Mouse (Mus musculus): ENCODE measurements around the gene Gm1113.

GRCm38 (mm10) chr9:35523541-35523940 is 5.5 kb upstream of the Gm1113 start:
- TF ChIP-seq CTCF (IDR thresholded peaks at IDR 0.05) (no peak), EP300 (IDR thresholded peaks at IDR 0.05) (no peak)

Data from lung, postnatal 0 days (tissue).